Mouse (Mus musculus) G1E (cell line): ENCODE data around the gene G6pc3.

Source experiments
- CTCF ChIP-seq: IDR thresholded peaks from 2 replicates; pipeline ENCODE4 v1.5.1; 2012; ENCODE audit warnings: low read depth, low read length, inconsistent platforms, mixed read lengths
- GATA2 ChIP-seq: IDR thresholded peaks from 2 replicates; pipeline ENCODE4 v1.6.1; 2012; ENCODE audit warnings: low read depth, low read length, inconsistent platforms, borderline replicate concordance
- POLR2AphosphoS5 ChIP-seq: IDR thresholded peaks from 2 replicates; pipeline ENCODE4 v1.6.1; 2012; ENCODE audit warnings: low read depth, low read length, inconsistent platforms; ENCODE audit not compliant: insufficient replicate concordance
- TAL1 ChIP-seq: conservative IDR thresholded peaks from 2 replicates; pipeline ENCODE4 v1.6.1; 2012; ENCODE audit warnings: low read depth, low read length, inconsistent platforms, mixed read lengths

DNA sequence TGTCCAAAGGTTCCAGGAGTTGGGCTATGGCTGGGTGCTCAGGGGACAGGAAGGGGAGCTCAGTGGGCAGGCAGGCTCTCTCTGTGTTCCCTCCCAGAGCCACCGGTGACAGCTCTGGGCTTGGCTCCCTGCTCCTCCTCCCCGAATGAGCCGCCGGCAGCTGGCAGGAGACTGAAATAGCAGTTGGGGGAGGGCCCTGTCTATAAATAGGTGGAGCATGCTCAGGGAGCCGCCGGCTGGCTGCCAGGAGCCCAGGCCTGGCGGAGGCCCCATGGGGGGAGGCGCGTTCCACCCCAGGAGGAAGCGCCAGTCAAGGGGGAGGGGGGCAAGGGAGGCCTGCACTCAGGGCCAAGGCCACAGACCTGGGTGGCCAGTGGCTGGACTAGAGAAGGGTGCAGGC is 29.4 kb downstream of the G6pc3 start:
- TF ChIP-seq CTCF (no peak), TAL1 (no peak), POLR2AphosphoS5 (no peak), GATA2 (no peak)
